Mouse (Mus musculus) liver, adult 2 months (tissue): ENCODE data around the gene Tbcb. TPM values are rescaled to one million over a fixed set of nuclear protein-coding genes. Genes with fewer than 3 reads are reported as not detected.

Source experiments
- DNase-seq: peaks from one replicate; pipeline ENCODE4 v3.0.0-alpha.2; 2011; ENCODE audit warnings: low read depth, low spot score; ENCODE audit errors: extremely low read depth
- H3K27ac ChIP-seq: fragments of 200-500 bp; replicated peaks from 2 replicates; pipeline ENCODE4 v1.5.1; 2012; ENCODE audit warnings: low read depth, mild to moderate bottlenecking, control low read depth, inconsistent platforms, low read length; ENCODE audit not compliant: insufficient read depth
- H3K27me3 ChIP-seq: fragments of 200-500 bp; 2 replicates; pipeline ENCODE4 v1.6.1; 2012; ENCODE audit warnings: mild to moderate bottlenecking, moderate library complexity, low read length, inconsistent platforms; ENCODE audit not compliant: control insufficient read depth, insufficient read depth
- H3K36me3 ChIP-seq: fragments of 200-500 bp; 2 replicates; pipeline ENCODE4 v1.6.1; 2012; ENCODE audit warnings: low read length, inconsistent platforms; ENCODE audit not compliant: control insufficient read depth, insufficient read depth
- H3K4me1 ChIP-seq: fragments of 200-500 bp; 2 replicates; pipeline ENCODE4 v1.6.1; 2011; ENCODE audit warnings: low read length; ENCODE audit not compliant: control insufficient read depth, insufficient read depth
- H3K4me3 ChIP-seq: fragments of 200-500 bp; 2 replicates; pipeline ENCODE4 v1.5.1; 2011; ENCODE audit warnings: low read depth, mild to moderate bottlenecking, control low read depth, low read length, moderate library complexity; ENCODE audit not compliant: insufficient read depth
- H3K79me2 ChIP-seq: fragments of 200-500 bp; 2 replicates; pipeline ENCODE4 v1.6.1; 2012; ENCODE audit warnings: inconsistent platforms, mild to moderate bottlenecking, low read length, moderate library complexity; ENCODE audit not compliant: control insufficient read depth, insufficient read depth
- H3K9ac ChIP-seq: fragments of 200-500 bp; 2 replicates; pipeline ENCODE4 v1.6.1; 2012; ENCODE audit warnings: low read depth, mild to moderate bottlenecking, control low read depth, inconsistent platforms, low read length
- CTCF ChIP-seq: fragments of 200-500 bp; IDR thresholded peaks from 2 replicates; pipeline ENCODE4 v1.5.1; 2011; ENCODE audit warnings: low read depth, low read length, control low read depth
- POLR2A ChIP-seq: fragments of 200-500 bp; IDR thresholded peaks from 2 replicates; pipeline ENCODE4 v1.6.1; 2011; ENCODE audit warnings: low read length, control low read depth; ENCODE audit not compliant: insufficient read depth; ENCODE audit errors: extremely low read depth
- WGBS: fragments of 180-500 bp; shearing (Covaris S2); methylation state at CpG from one replicate; pipeline ENCODE4 v1.1.7; 2018; 5-methylcytosine and 5-hydroxymethylcytosine counted together
- polyA plus RNA-seq: library from polyadenylated mRNA; depleted of rRNA; stranded (reverse); fragments of >200 nt; gene quantifications from 2 replicates; pipeline ENCODE4 v1.2.3, GENCODE M21; 2012
- total RNA-seq: library from RNA; depleted of rRNA; stranded (reverse); fragments of >200 nt; gene quantifications from 2 replicates; pipeline ENCODE4 v1.2.3, GENCODE M21; 2014

Tbcb gene
- total and polyA plus RNA-seq, 2 experiments = 22.1 to 32.3 TPM

DNA sequence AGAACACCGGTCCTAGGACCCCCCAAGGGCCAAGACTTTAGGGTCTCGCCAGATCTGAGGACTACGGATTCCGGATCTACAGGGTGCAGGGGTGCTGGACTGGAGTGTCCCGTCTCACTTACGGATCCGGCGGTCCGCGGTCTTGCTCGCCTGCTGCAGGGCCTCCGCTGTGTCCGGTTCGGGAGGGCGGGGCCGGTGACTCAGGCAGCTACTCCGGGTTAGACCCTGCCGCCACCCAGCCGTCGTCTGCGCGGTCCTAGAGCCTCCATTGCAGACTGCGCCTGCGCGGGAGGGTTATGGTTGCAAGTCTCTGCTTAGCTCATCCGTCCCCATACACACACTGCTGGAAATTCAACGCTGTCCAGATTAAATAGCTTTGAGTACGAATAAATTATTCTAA lies 37.2 kb downstream of the Tbcb start:
- under 1% methylated on average over 28 of the region's 28 CpGs for WGBS
- H3K4me1 ChIP-seq = peaks cover 3% of the 10 kb centered on the region; the same call in 1 of the 2 replicates
- H3K4me3 ChIP-seq = peak overlapping the region; percentile 78
- H3K79me2 ChIP-seq = no peaks in the 10 kb centered on the region; the same call in 1 of the 2 replicates
- no peak for TF ChIP-seq CTCF
- 0 out of 2 replicates have a peak, but pooled peaks have one; percentile 63 for TF ChIP-seq POLR2A
- DNase-seq = peak; percentile 80
- H3K36me3 ChIP-seq = peaks cover 11% of the 10 kb centered on the region
- peak overlapping the region; percentile 79 for H3K9ac ChIP-seq
- peak overlapping the region; percentile 66 for H3K27ac ChIP-seq
- no peaks in the 10 kb centered on the region for H3K27me3 ChIP-seq

- under 1% methylated on average over 25 of the region's 26 CpGs for WGBS
Observed at GRCm38 (mm10) chr7:30194101-30194831, 37.8 kb downstream of the Tbcb start.

DNA sequence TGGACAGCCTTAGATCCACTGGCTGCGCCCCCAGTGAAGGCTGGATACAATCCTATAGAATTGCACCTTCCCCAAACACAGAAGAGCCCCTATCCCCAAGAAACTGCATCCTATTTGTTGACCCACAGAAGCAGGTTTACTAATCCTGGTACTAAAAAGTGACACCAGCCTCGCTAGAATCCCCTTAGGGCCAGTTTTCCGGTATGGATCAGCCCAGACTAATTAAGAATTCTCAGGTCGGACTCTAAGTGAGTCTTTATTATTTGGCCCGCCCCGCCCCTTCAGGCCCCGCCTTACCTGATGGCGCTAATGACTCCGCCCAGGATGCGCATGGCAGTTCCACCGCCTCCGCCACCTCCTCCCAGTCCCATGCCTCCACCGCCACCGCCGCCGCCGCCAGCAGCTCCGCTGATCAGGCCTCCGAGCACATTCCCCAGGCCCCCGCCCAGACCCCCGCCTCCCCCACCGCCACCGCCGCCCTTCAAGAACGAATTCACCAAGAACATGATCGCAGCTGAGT lies 38.4 kb downstream of the Tbcb start:
- Histone ChIP-seq H3K79me2 (no peaks in the 10 kb centered on the region; the same call in 1 of the 2 replicates), H3K4me1 (peaks cover 3% of the 10 kb centered on the region; the same call in 1 of the 2 replicates), H3K27ac (no peak overlapping the region), H3K27me3 (no peaks in the 10 kb centered on the region), H3K4me3 (peak overlapping the region; percentile 78), H3K9ac (no peak overlapping the region; the same call in 1 of the 2 replicates), H3K36me3 (peaks cover 15% of the 10 kb centered on the region)
- DNase-seq = peak; percentile 54
- no peak for TF ChIP-seq POLR2A
- no peak for TF ChIP-seq CTCF
- 4% methylated on average over 26 of the region's 26 CpGs for WGBS

More at GRCm38 (mm10) chr7:30194101-30194831, 37.8 kb downstream of the Tbcb start:
- Histone ChIP-seq H3K4me1 (peaks cover 3% of the 10 kb centered on the region; the same call in 1 of the 2 replicates), H3K79me2 (no peaks in the 10 kb centered on the region; the same call in 1 of the 2 replicates), H3K27me3 (no peaks in the 10 kb centered on the region), H3K9ac (peak overlapping the region; percentile 79), H3K36me3 (peaks cover 11% of the 10 kb centered on the region), H3K4me3 (peak overlapping the region; percentile 78), H3K27ac (peak overlapping the region; percentile 66)
- peak; percentile 57 for DNase-seq
- TF ChIP-seq CTCF (no peak), POLR2A (no peak)

DNA sequence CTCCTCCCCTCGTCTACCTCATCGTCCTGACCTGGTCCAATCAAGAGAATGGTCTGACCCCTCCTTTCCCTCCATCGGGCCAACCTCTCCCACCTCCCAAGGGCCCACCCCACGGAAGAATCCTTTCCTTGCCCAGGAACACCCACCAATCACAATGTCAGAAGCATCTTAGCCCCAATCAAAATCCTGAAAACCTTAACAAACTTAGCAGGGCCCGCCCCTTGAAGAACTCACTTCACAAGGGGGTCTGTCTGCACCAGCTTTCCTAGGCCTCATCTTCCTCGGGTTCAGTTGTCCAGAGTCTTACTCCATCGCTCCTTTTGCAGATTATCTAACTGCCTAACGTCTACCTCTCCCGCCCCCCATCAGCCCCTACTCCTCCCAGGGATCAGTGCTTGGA lies 39.1 kb downstream of the Tbcb start:
- no peaks in the 10 kb centered on the region; the same call in 1 of the 2 replicates for H3K79me2 ChIP-seq
- WGBS = 71% methylated on average over 9 of the region's 9 CpGs
- peaks cover 15% of the 10 kb centered on the region for H3K36me3 ChIP-seq
- no peak overlapping the region for H3K4me3 ChIP-seq
- TF ChIP-seq POLR2A (no peak), CTCF (no peak)
- H3K4me1 ChIP-seq = peaks cover 3% of the 10 kb centered on the region; the same call in 1 of the 2 replicates
- no peak for DNase-seq
- H3K27me3 ChIP-seq = no peaks in the 10 kb centered on the region
- no peak overlapping the region for H3K27ac ChIP-seq
- H3K9ac ChIP-seq = no peak overlapping the region

- TF ChIP-seq CTCF (no peak), POLR2A (no peak)
Observed at GRCm38 (mm10) chr7:30192088-30192487, 40.0 kb downstream of the Tbcb start.

DNA sequence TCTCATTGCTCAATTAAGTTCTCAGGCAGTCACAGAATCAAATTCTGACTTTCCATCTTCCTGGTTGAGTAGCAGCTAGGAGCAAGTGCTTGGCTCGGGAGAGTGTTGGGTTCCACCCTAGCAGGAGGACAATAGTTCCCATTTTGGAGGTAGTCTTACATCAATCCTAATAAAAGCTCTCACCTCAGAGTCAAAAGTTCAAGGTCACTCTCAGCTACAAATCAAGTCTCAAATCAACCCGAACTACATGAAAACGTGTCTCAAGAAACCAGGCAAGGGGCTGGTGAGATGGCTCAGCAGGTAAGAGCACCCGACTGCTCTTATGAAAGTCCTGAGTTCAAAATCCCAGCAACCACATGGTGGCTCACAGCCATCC lies 43.0 kb downstream of the Tbcb start:
- H3K9ac ChIP-seq = no peak overlapping the region
- no peaks in the 10 kb centered on the region for H3K27me3 ChIP-seq
- 81% methylated on average over 4 of the region's 4 CpGs for WGBS
- DNase-seq = no peak
- H3K4me3 ChIP-seq = no peak overlapping the region
- H3K27ac ChIP-seq = no peak overlapping the region
- peaks cover 22% of the 10 kb centered on the region for H3K36me3 ChIP-seq
- peaks cover 5% of the 10 kb centered on the region for H3K4me1 ChIP-seq
- TF ChIP-seq CTCF (no peak), POLR2A (no peak)
- H3K79me2 ChIP-seq = no peaks in the 10 kb centered on the region; the same call in 1 of the 2 replicates

More at GRCm38 (mm10) chr7:30192088-30192487, 40.0 kb downstream of the Tbcb start:
- 89% methylated on average over 12 of the region's 12 CpGs for WGBS
- Histone ChIP-seq H3K27ac (no peak overlapping the region), H3K4me3 (no peak overlapping the region), H3K79me2 (no peaks in the 10 kb centered on the region; the same call in 1 of the 2 replicates), H3K9ac (no peak overlapping the region), H3K27me3 (no peaks in the 10 kb centered on the region), H3K36me3 (peaks cover 22% of the 10 kb centered on the region), H3K4me1 (peaks cover 3% of the 10 kb centered on the region; the same call in 1 of the 2 replicates)
- no peak for DNase-seq
